Mouse (Mus musculus) lung, postnatal 0 days (tissue): ENCODE measurements at regions not wholly inside any gene's neighbourhood (a gene's known extent, or its start where the extent isn't known, plus 50 kb on each side); places are given as distances from the start of the nearest gene placed in this dataset.
A peak's percentile ranks its signal among the peaks of the same experiment; 100 is the strongest.

Experiments
- ATAC-seq: fragments of 200-750 bp; cut with Nextera tagmentation; 2 replicates; pipeline ENCODE4 v1.8.0; 2017; ENCODE audit warnings: moderate library complexity
- DNase-seq: peaks from one replicate; pipeline ENCODE4 v3.0.0-alpha.2; 2016; ENCODE audit warnings: low spot score
- H3K27ac ChIP-seq: fragments of 300-500 bp; sonication (generic); 2 replicates; pipeline ENCODE4 v1.5.1; 2014; ENCODE audit warnings: antibody characterized with exemption, mild to moderate bottlenecking, low read length, mixed read lengths
- H3K27me3 ChIP-seq: fragments of 300-500 bp; sonication (generic); replicated peaks from 2 replicates; pipeline ENCODE4 v1.6.1; 2014; ENCODE audit warnings: low read length, mixed read lengths; ENCODE audit not compliant: insufficient read depth
- H3K36me3 ChIP-seq: fragments of 300-500 bp; sonication (generic); 2 replicates; pipeline ENCODE4 v1.6.1; 2014; ENCODE audit warnings: low read length, mixed read lengths; ENCODE audit not compliant: insufficient read depth
- H3K4me1 ChIP-seq: fragments of 300-500 bp; sonication (generic); 2 replicates; pipeline ENCODE4 v1.6.1; 2014; ENCODE audit warnings: antibody characterized with exemption, low read depth, low read length, mixed read lengths; ENCODE audit not compliant: insufficient read depth
- H3K4me2 ChIP-seq: fragments of 300-500 bp; sonication (generic); replicated peaks from 2 replicates; pipeline ENCODE4 v1.6.1; 2014; ENCODE audit warnings: low read depth, mild to moderate bottlenecking, low read length, moderate library complexity, mixed read lengths
- H3K4me3 ChIP-seq: fragments of 300-500 bp; sonication (generic); 2 replicates; pipeline ENCODE4 v1.5.1; 2014; ENCODE audit warnings: low read depth, low read length
- H3K9ac ChIP-seq: fragments of 300-500 bp; sonication (generic); replicated peaks from 2 replicates; pipeline ENCODE4 v1.6.1; 2014; ENCODE audit warnings: low read depth, mild to moderate bottlenecking
- H3K9me3 ChIP-seq: fragments of 300-500 bp; sonication (generic); 2 replicates; pipeline ENCODE4 v1.6.1; 2016; ENCODE audit warnings: low read length, mixed read lengths
- CTCF ChIP-seq: IDR thresholded peaks from 2 replicates; pipeline ENCODE4 v1.5.1; 2016; ENCODE audit warnings: antibody characterized with exemption, mild to moderate bottlenecking
- EP300 ChIP-seq: IDR thresholded peaks from 2 replicates; pipeline ENCODE4 v1.6.1; 2016; ENCODE audit warnings: antibody characterized with exemption, mild to moderate bottlenecking, control low read depth
- WGBS: fragments of 180-500 bp; shearing (Covaris S2); extraction: QIAGEN DNeasy Blood & Tissue Kit; methylation state at CpG from one replicate; pipeline ENCODE4 v1.1.7; 2014; 5-methylcytosine and 5-hydroxymethylcytosine counted together

GRCm38 (mm10) chr8:89634864-89635263 is 590.9 kb upstream of the Sall1 start:
- no peak for TF ChIP-seq EP300
- TF ChIP-seq CTCF, result no peak
- H3K4me1 ChIP-seq, result no peaks in the 10 kb centered on the region
- H3K27ac ChIP-seq, result no peak overlapping the region
- WGBS, result 84% methylated on average over 2 of the region's 2 CpGs
- no peaks in the 10 kb centered on the region for H3K9me3 ChIP-seq
- H3K4me2 ChIP-seq, result no peak overlapping the region
- no peak for DNase-seq
- H3K9ac ChIP-seq, result no peak overlapping the region
- no peaks in the 10 kb centered on the region for H3K36me3 ChIP-seq
- no peak for ATAC-seq
- no peaks in the 10 kb centered on the region for H3K27me3 ChIP-seq
- H3K4me3 ChIP-seq, result no peak overlapping the region

- Histone ChIP-seq H3K36me3 (no peaks in the 10 kb centered on the region), H3K4me1 (no peaks in the 10 kb centered on the region), H3K9ac (no peak overlapping the region), H3K27ac (no peak overlapping the region), H3K4me2 (no peak overlapping the region), H3K9me3 (no peaks in the 10 kb centered on the region), H3K4me3 (no peak overlapping the region), H3K27me3 (no peaks in the 10 kb centered on the region)
- WGBS, result 46% methylated on average over 5 of the region's 5 CpGs
- TF ChIP-seq CTCF (no peak), EP300 (no peak)
- no peak for ATAC-seq
- DNase-seq, result no peak
Measured at GRCm38 (mm10) chr8:89632304-89632703, 588.3 kb upstream of the Sall1 start.

- DNase-seq, result no peak
- 63% methylated on average over 3 of the region's 3 CpGs for WGBS
- Histone ChIP-seq H3K27ac (no peak overlapping the region), H3K4me2 (no peak overlapping the region), H3K4me1 (no peaks in the 10 kb centered on the region), H3K9ac (no peak overlapping the region), H3K4me3 (no peak overlapping the region), H3K36me3 (no peaks in the 10 kb centered on the region), H3K9me3 (no peaks in the 10 kb centered on the region), H3K27me3 (no peaks in the 10 kb centered on the region)
- ATAC-seq, result no peak
- TF ChIP-seq CTCF (peak; percentile 54), EP300 (no peak)
Measured at GRCm38 (mm10) chr8:89630540-89630939, 586.6 kb upstream of the Sall1 start.

GRCm38 (mm10) chr8:89618089-89618488 is 574.1 kb upstream of the Sall1 start:
- H3K9me3 ChIP-seq, result no peaks in the 10 kb centered on the region
- no peaks in the 10 kb centered on the region for H3K36me3 ChIP-seq
- H3K4me1 ChIP-seq, result no peaks in the 10 kb centered on the region
- no peak overlapping the region for H3K27ac ChIP-seq
- no peak overlapping the region for H3K9ac ChIP-seq
- H3K27me3 ChIP-seq, result no peaks in the 10 kb centered on the region
- H3K4me3 ChIP-seq, result no peak overlapping the region
- H3K4me2 ChIP-seq, result no peak overlapping the region
- DNase-seq, result no peak
- WGBS, result 57% methylated on average over 7 of the region's 7 CpGs
- ATAC-seq, result no peak
- TF ChIP-seq CTCF (no peak), EP300 (no peak)

- Histone ChIP-seq H3K27ac (no peak overlapping the region), H3K4me3 (no peak overlapping the region), H3K4me2 (no peak overlapping the region), H3K4me1 (no peaks in the 10 kb centered on the region), H3K36me3 (no peaks in the 10 kb centered on the region), H3K9me3 (no peaks in the 10 kb centered on the region), H3K9ac (no peak overlapping the region), H3K27me3 (no peaks in the 10 kb centered on the region)
- ATAC-seq (no peak), DNase-seq (no peak)
- TF ChIP-seq EP300 (no peak), CTCF (no peak)
- 81% methylated on average over 8 of the region's 8 CpGs for WGBS
Measured at GRCm38 (mm10) chr8:89615863-89616558, 572.0 kb upstream of the Sall1 start.

- no peak overlapping the region for H3K27ac ChIP-seq
- DNase-seq (no peak), ATAC-seq (no peak)
- no peaks in the 10 kb centered on the region for H3K4me1 ChIP-seq
- H3K27me3 ChIP-seq, result no peaks in the 10 kb centered on the region
- H3K9me3 ChIP-seq, result no peaks in the 10 kb centered on the region
- H3K9ac ChIP-seq, result no peak overlapping the region
- H3K36me3 ChIP-seq, result no peaks in the 10 kb centered on the region
- WGBS, result 33% methylated on average over 4 of the region's 4 CpGs
- no peak overlapping the region for H3K4me2 ChIP-seq
- no peak overlapping the region for H3K4me3 ChIP-seq
- TF ChIP-seq EP300 (no peak), CTCF (no peak)
Measured at GRCm38 (mm10) chr8:89609074-89609473, 565.1 kb upstream of the Sall1 start.
